Mouse (Mus musculus): Measurements from ENCODE around the gene Jag1.

DNA sequence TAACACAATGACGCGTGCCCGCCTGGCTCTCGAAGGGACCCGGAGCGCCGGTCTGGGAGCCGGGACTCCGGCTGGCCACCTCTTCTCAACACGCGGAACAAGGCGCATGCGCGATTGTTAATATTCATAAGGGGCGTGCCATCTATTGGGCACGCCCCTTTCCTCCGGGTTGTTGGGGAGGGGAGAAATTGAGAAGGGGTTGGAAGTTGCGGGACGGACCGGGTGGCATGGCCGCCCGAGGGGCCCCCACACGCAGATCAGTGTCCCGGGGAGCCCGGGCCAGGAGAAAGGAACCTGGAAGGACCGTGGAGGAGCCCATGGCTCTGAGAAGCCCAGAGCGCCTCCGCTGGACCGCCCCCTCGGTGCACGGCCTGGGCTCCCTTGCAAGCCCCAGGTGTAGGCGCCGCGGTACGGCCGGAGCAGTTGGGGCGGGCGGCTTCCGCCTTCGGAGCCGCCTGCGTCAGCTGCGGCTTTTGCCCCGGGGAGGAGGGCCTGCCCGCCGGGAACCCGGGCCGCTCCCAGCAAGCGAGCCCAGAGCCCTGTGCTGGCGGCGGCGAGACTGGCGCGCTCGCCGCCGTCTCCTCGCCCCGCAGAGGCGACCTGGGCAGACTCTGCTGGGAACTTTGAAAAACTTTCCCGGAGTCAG, 354 bp upstream of the Jag1 start:
- TF ChIP-seq CTCF (IDR thresholded peaks at IDR 0.05; ENCODE audit: low read depth, low read length) (no peak), POLR2A (IDR thresholded peaks at IDR 0.05; ENCODE audit: borderline replicate concordance, low read depth, low read length) (no peak)
